In genomic region chr15:12217849-12218248, GRCm38 (mm10) we compare ENCODE assay signal across 21 mouse cellular contexts. TPM values are rescaled to one million over a fixed set of nuclear protein-coding genes. Genes with fewer than 3 reads are reported as not detected.
DNase-seq lines count a peak whose midpoint lies in the region; ATAC-seq lines count a peak whose summit lies in the region.
"Had no signal": no experiment of that assay in that cellular context is flagged by ENCODE, and none has a peak within 500 bp of the region (broad histone marks: within the 10 kb centered on the region; RNA-seq: fewer than 3 reads in every experiment).

No protein-coding gene starts in this region.

- no peaks in the 10 kb centered on the region for H3K27me3 ChIP-seq in heart, embryonic 12.5 days (replicated peaks)
- H3K27me3 ChIP-seq in liver, embryonic 16.5 days (ENCODE audit: control insufficient read depth, insufficient read depth, low read depth, low read length), result no peaks in the 10 kb centered on the region
- no peaks in the 10 kb centered on the region for H3K27me3 ChIP-seq in liver, embryonic 11.5 days (replicated peaks; ENCODE audit: control insufficient read depth, insufficient read depth, low read length)
- no peaks in the 10 kb centered on the region for H3K27me3 ChIP-seq in hindbrain, embryonic 12.5 days
- H3K27me3 ChIP-seq: hindbrain, embryonic 15.5 days had no signal

- no peak for ATAC-seq in heart, embryonic 12.5 days (ENCODE audit: insufficient number of reproducible peaks, low FRiP score)
- 0 out of 2 replicates have a peak, but pooled peaks have one; percentile 31 for ATAC-seq in liver, embryonic 16.5 days (ENCODE audit: low read depth)
- no peak for ATAC-seq in liver, embryonic 11.5 days (replicated peaks; ENCODE audit: low FRiP score)
- ATAC-seq in CD4-positive, CD25-positive, alpha-beta regulatory T cell, adult 4 months, result peak; percentile 15
- ATAC-seq in hindbrain, embryonic 12.5 days (ENCODE audit: low FRiP score), result peak; percentile 20; the same call in 1 of the 2 replicates
- ATAC-seq: forebrain, postnatal 0 days had no signal

- peak; percentile 70 for DNase-seq in heart, adult 11 months
- no peak for DNase-seq in liver, embryonic 11.5 days (ENCODE audit: low spot score)
- DNase-seq in adrenal gland, adult 2 months, result no peak
- DNase-seq: adrenal gland, postnatal 25 days; cerebellum, adult 9-11 months; embryo, embryonic 11 days; forebrain, postnatal 0 days; gastrocnemius, adult 2 months; kidney, postnatal 4 days; layer of hippocampus, postnatal 36 days; lung, adult 2 months; thymus, postnatal 36 days had no signal

- no peak overlapping the region for H3K27ac ChIP-seq in heart, embryonic 12.5 days (ENCODE audit: poor library complexity, severe bottlenecking)
- H3K27ac ChIP-seq in liver, embryonic 16.5 days (ENCODE audit: low read length), result no peak overlapping the region
- no peak overlapping the region for H3K27ac ChIP-seq in liver, embryonic 11.5 days (ENCODE audit: low read depth, low read length)
- H3K27ac ChIP-seq in hindbrain, embryonic 12.5 days, result 0 out of 2 replicates have a peak overlapping the region, but pooled peaks have one; percentile 17
- H3K27ac ChIP-seq: gastrocnemius, adult 2 months; hindbrain, embryonic 15.5 days; limb, embryonic 10.5 days; macrophage had no signal

- WGBS in heart, embryonic 12.5 days, result 50% methylated on average over 5 of the region's 5 CpGs
- WGBS in liver, embryonic 16.5 days (ENCODE audit: insufficient replicate concordance), result 56% methylated on average over 5 of the region's 5 CpGs
- WGBS in liver, embryonic 11.5 days, result 68% methylated on average over 4 of the region's 5 CpGs
- 38% methylated on average over 5 of the region's 5 CpGs for WGBS in hindbrain, embryonic 12.5 days

- H3K4me3 ChIP-seq in heart, embryonic 12.5 days, result no peak overlapping the region
- no peak overlapping the region for H3K4me3 ChIP-seq in liver, embryonic 16.5 days (ENCODE audit: low read depth, low read length)
- H3K4me3 ChIP-seq in liver, embryonic 11.5 days (ENCODE audit: low read depth, low read length), result no peak overlapping the region
- no peak overlapping the region for H3K4me3 ChIP-seq in hindbrain, embryonic 12.5 days
- H3K4me3 ChIP-seq: erythroblast, embryonic 14.5 days; gastrocnemius, adult 2 months; hindbrain, embryonic 15.5 days; limb, embryonic 10.5 days had no signal

- H3K4me2 ChIP-seq in heart, embryonic 12.5 days, result no peak overlapping the region
- no peak overlapping the region for H3K4me2 ChIP-seq in liver, embryonic 16.5 days (ENCODE audit: low read depth, low read length)
- no peak overlapping the region for H3K4me2 ChIP-seq in liver, embryonic 11.5 days
- H3K4me2 ChIP-seq in hindbrain, embryonic 12.5 days (replicated peaks), result no peak overlapping the region
- H3K4me2 ChIP-seq: hindbrain, embryonic 15.5 days had no signal

- H3K4me1 ChIP-seq in heart, embryonic 12.5 days (replicated peaks), result peaks cover 85% of the 10 kb centered on the region
- peaks cover 20% of the 10 kb centered on the region for H3K4me1 ChIP-seq in liver, embryonic 16.5 days (ENCODE audit: control insufficient read depth, low read depth, low read length)
- peaks cover 35% of the 10 kb centered on the region for H3K4me1 ChIP-seq in liver, embryonic 11.5 days (replicated peaks; ENCODE audit: control insufficient read depth, insufficient read depth, low read length)
- peaks cover 43% of the 10 kb centered on the region for H3K4me1 ChIP-seq in hindbrain, embryonic 12.5 days

- H3K36me3 ChIP-seq in heart, embryonic 12.5 days, result no peaks in the 10 kb centered on the region
- H3K36me3 ChIP-seq in liver, embryonic 16.5 days (ENCODE audit: control insufficient read depth, insufficient read depth), result no peaks in the 10 kb centered on the region
- no peaks in the 10 kb centered on the region for H3K36me3 ChIP-seq in liver, embryonic 11.5 days (ENCODE audit: control insufficient read depth, insufficient read depth, low read length)
- H3K36me3 ChIP-seq in hindbrain, embryonic 12.5 days, result no peaks in the 10 kb centered on the region
- H3K36me3 ChIP-seq: hindbrain, embryonic 15.5 days; limb, embryonic 10.5 days had no signal

- no peaks in the 10 kb centered on the region for H3K9me3 ChIP-seq in heart, embryonic 12.5 days (replicated peaks)
- H3K9me3 ChIP-seq in liver, embryonic 16.5 days (replicated peaks; ENCODE audit: control insufficient read depth, low read length), result no peaks in the 10 kb centered on the region
- H3K9me3 ChIP-seq in liver, embryonic 11.5 days (ENCODE audit: control insufficient read depth, low read length), result no peaks in the 10 kb centered on the region
- H3K9me3 ChIP-seq in hindbrain, embryonic 12.5 days (replicated peaks), result no peaks in the 10 kb centered on the region
- H3K9me3 ChIP-seq: G1E; hindbrain, embryonic 15.5 days; limb, embryonic 10.5 days had no signal

- no peak overlapping the region for H3K9ac ChIP-seq in heart, embryonic 12.5 days
- no peak overlapping the region for H3K9ac ChIP-seq in liver, embryonic 16.5 days (ENCODE audit: low read depth, low read length)
- H3K9ac ChIP-seq in liver, embryonic 11.5 days (ENCODE audit: low read depth, low read length), result no peak overlapping the region
- H3K9ac ChIP-seq in hindbrain, embryonic 12.5 days, result no peak overlapping the region
- H3K9ac ChIP-seq: forebrain, postnatal 0 days; hindbrain, embryonic 15.5 days had no signal

RNA-seq across cellular contexts. Expression of gene Mtmr12, which starts 13.0 kb away (rescaled TPM):
- 16.5 and 16.7 TPM in 2 replicates for polyA plus RNA-seq in heart, embryonic 12.5 days (2016; fragmentation: Nextera tagmentation; extraction: Ambion mirVana)
- 6.7 and 8.0 TPM in 2 replicates for polyA plus RNA-seq in liver, embryonic 16.5 days (2015; fragmentation: Nextera tagmentation; extraction: Ambion mirVana)
- 19.6 and 23.0 TPM in 2 replicates for polyA plus RNA-seq in liver, embryonic 11.5 days (2014; fragmentation: Nextera tagmentation; extraction: Ambion mirVana)
- polyA plus RNA-seq in CD4-positive, CD25-positive, alpha-beta regulatory T cell, adult 4 months (2017; shearing (Covaris generic)), result 10 to 100 TPM; 20.1 to 22.6 TPM
- polyA plus RNA-seq in hindbrain, embryonic 12.5 days (2016; fragmentation: Nextera tagmentation; extraction: Ambion mirVana), result 16.5 and 16.6 TPM in 2 replicates
- 10 to 100 TPM; 21.0 to 24.1 TPM for total RNA-seq in adrenal gland, adult 2 months (2021)
- 10.3 and 11.9 TPM in 2 replicates for polyA plus RNA-seq in adrenal gland, adult 2 months (2012; rRNA removed)

Comparison
In these comparisons a context has a peak if more than half of its experiments do, and no peak if none do; other contexts are left out.
1. ATAC-seq: peak in liver, embryonic 16.5 days (single experiment), CD4-positive, CD25-positive, alpha-beta regulatory T cell, adult 4 months (single experiment) and hindbrain, embryonic 12.5 days (single experiment); none in heart, embryonic 12.5 days (single experiment) and liver, embryonic 11.5 days (single experiment).